Mouse (Mus musculus) testis, adult 2 months (tissue): Measurements from ENCODE around the gene Cyb5rl. TPM values are rescaled to one million over a fixed set of nuclear protein-coding genes. Genes with fewer than 3 reads are reported as not detected.

Source experiments
- H3K27ac ChIP-seq: fragments of 200-500 bp; 2 replicates; pipeline ENCODE4 v1.5.1; 2012; ENCODE audit warnings: low read depth, low read length; ENCODE audit not compliant: control insufficient read depth, insufficient read depth
- H3K27me3 ChIP-seq: fragments of 200-500 bp; 2 replicates; pipeline ENCODE4 v1.6.1; 2012; ENCODE audit warnings: mild to moderate bottlenecking, low read length, moderate library complexity; ENCODE audit not compliant: control insufficient read depth, insufficient read depth
- H3K36me3 ChIP-seq: fragments of 200-500 bp; 2 replicates; pipeline ENCODE4 v1.6.1; 2012; ENCODE audit warnings: mild to moderate bottlenecking, low read length; ENCODE audit not compliant: control insufficient read depth, insufficient read depth
- H3K4me1 ChIP-seq: fragments of 200-500 bp; 2 replicates; pipeline ENCODE4 v1.6.1; 2012; ENCODE audit warnings: low read length; ENCODE audit not compliant: control insufficient read depth, insufficient read depth
- H3K4me3 ChIP-seq: fragments of 200-500 bp; 2 replicates; pipeline ENCODE4 v1.5.1; 2012; ENCODE audit warnings: low read depth, mild to moderate bottlenecking, low read length, moderate library complexity, mixed read lengths; ENCODE audit not compliant: control insufficient read depth
- CTCF ChIP-seq: fragments of 200-500 bp; IDR thresholded peaks from 2 replicates; pipeline ENCODE4 v1.5.1; 2012; ENCODE audit warnings: low read depth, mild to moderate bottlenecking, inconsistent platforms, low read length, moderate library complexity; ENCODE audit not compliant: control insufficient read depth, insufficient read depth, insufficient replicate concordance
- POLR2A ChIP-seq: fragments of 200-500 bp; IDR thresholded peaks from 2 replicates; pipeline ENCODE4 v1.6.1; 2012; ENCODE audit warnings: low read depth, mild to moderate bottlenecking, inconsistent platforms, low read length, moderate library complexity; ENCODE audit not compliant: control insufficient read depth
- polyA plus RNA-seq: library from polyadenylated mRNA; depleted of rRNA; stranded (reverse); fragments of >200 nt; gene quantifications from 2 replicates; pipeline ENCODE4 v1.2.3, GENCODE M21; 2012

The Cyb5rl gene
- polyA plus RNA-seq, 1 experiment = 5.7 TPM

DNA sequence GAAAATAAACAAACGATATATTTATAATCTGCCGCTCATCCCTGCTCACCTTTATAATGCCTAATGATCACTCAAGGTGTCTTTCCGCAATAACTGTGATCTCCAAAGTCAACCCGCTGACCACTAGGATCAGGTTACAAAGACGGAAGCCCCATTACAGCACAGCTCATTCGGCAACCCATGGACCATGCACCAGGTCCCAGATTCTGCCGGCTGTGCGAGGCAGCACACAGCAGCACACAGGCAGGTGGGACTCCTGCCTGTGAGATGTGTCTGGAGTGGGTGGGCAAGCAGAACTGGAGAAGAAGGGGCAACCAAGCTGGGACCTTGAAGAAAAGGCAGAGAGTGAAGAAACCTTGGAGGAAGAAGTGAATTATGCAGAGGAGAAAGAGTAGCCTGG lies 47.5 kb downstream of the Cyb5rl start:
- H3K27me3 ChIP-seq = no peaks in the 10 kb centered on the region
- H3K4me1 ChIP-seq = no peaks in the 10 kb centered on the region
- no peak overlapping the region for H3K27ac ChIP-seq
- TF ChIP-seq POLR2A (no peak), CTCF (no peak)
- H3K36me3 ChIP-seq = no peaks in the 10 kb centered on the region
- no peak overlapping the region for H3K4me3 ChIP-seq

DNA sequence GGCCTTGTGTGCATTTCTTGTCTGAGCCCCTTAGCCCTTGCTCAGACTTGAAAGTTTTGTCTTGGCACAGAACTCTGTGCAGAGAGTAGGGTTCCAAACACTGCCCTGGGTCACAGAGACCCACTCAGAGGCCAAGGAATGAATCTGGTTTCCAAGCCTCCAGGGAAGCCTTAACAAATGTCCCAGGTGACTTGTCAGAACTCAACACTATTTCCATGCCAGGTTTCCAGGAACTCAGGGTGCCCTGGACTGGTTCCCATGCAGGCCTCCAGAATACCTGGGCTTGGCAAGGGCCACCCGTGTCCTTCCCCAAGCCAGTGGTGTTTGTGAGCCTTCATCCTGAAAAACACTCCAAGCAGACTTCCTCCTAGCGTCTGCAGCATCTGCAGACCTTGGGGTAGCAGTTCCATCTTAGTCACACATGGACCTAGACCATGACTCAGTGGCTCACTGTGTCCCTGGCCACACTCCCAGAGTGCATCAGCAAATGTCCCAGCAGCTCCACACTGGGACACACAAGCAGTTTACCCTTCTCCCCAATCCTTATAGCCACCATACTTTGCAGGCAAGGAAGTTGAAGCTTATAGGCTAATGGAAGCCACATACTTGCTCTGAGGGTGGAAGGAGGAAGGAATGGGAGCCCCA lies 51.1 kb downstream of the Cyb5rl start:
- Histone ChIP-seq H3K36me3 (no peaks in the 10 kb centered on the region), H3K27me3 (no peaks in the 10 kb centered on the region), H3K27ac (no peak overlapping the region), H3K4me1 (no peaks in the 10 kb centered on the region; the same call in 1 of the 2 replicates), H3K4me3 (no peak overlapping the region)
- TF ChIP-seq POLR2A (no peak), CTCF (no peak)

DNA sequence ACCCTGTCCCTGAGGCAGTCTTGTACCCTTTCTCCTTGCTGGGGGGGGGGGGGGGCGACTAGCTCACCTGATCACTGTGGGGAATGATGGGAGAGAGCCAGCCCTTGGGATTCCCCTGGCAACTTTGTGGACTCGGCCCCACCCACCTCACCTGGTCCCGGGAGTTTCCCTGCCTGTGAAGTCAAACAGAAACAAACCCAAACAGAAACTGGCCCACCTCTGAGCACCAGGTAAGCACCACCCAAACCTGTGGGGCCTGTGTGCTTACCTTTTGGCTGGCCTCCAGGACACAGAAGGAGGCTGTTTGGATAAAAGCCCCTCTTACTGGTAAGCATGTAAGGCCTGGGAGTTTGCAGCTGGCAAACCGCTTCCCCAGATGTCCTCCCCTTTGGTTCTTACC lies 52.3 kb downstream of the Cyb5rl start:
- no peak for TF ChIP-seq CTCF
- no peak for TF ChIP-seq POLR2A
- H3K4me1 ChIP-seq = no peaks in the 10 kb centered on the region; the same call in 1 of the 2 replicates
- H3K27me3 ChIP-seq = no peaks in the 10 kb centered on the region
- no peaks in the 10 kb centered on the region for H3K36me3 ChIP-seq
- no peak overlapping the region for H3K4me3 ChIP-seq
- H3K27ac ChIP-seq = no peak overlapping the region

DNA sequence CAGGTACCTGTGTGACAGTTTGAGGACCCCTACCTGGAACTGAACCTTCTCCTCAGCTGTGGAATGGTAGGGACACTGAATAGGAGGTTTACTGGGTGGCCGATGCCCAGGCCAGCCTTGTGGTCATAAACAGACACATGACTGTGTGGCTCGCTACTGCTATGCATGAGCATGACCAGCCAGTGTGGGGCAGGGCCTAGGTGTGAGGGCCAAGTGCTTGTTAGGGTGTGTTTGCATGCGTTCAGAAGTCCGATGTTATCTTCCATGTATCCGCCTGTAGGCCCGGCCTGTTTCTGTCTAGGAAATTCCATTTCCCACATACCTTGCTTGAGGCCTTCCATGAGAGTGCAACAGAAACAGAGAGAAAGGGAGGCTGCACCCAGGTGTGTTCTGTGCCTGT lies 53.9 kb downstream of the Cyb5rl start:
- no peak overlapping the region for H3K27ac ChIP-seq
- H3K36me3 ChIP-seq = no peaks in the 10 kb centered on the region
- no peaks in the 10 kb centered on the region for H3K27me3 ChIP-seq
- no peaks in the 10 kb centered on the region; the same call in 1 of the 2 replicates for H3K4me1 ChIP-seq
- TF ChIP-seq CTCF (no peak), POLR2A (no peak)
- H3K4me3 ChIP-seq = no peak overlapping the region

DNA sequence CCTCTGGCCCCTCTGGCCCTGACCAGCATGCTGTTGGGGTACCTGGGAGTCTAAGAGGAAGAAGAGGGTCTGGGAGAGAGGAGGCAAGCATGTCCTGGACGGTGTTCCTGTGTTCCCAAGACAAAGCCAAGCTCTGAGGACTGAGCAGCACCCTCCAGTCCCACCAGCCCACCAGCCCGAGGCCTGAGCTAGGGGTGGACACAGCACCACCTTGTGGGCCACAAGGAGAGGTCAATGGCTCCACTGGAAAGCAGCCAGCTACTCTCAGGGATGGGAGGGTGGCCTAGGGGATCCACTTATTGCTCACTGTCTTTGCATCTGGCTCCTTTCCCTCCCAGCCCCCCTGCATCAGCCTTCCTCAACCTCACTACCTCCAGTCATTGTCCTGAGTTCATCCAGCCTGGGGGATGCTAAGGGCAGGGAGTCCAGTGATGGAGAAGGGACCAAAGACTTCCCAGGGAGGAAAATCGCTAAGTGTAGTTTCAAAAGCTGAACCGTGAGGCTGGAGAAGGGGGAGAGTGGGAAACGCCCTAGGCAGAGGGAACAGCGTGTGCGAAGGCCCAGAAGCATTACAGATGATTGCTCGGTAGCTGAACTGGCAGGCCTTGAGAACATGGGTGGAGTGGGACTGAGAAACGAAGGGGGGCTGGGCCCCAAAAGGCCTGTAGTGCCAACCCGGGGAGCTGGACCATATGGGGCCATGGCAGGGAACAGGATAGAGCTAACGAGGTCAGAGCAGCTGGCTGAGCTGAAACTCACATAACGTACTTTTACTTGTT lies 54.6 kb downstream of the Cyb5rl start:
- no peaks in the 10 kb centered on the region; the same call in 1 of the 2 replicates for H3K4me1 ChIP-seq
- no peak overlapping the region for H3K27ac ChIP-seq

DNA sequence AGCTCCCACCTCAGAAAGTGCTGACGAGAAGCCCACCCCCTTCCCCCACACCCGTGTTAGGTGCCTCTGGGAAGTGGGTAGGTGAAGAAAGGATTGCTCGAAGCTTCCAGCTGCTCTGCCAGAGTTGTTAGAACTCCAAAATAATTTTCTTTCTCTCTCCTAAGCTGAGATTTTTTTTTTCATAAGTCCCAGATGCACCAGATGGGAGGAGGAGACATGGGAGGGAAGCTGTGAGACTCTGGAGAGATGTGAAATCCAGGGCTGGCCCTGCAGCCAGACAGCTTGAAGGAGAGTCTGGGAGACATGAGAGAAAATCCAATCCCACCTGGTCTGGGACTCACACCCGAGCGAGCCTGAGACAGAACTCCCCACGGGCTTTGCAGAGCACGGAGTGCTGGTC lies 57.6 kb downstream of the Cyb5rl start:
- H3K36me3 ChIP-seq = no peaks in the 10 kb centered on the region
- H3K27ac ChIP-seq = no peak overlapping the region
- no peak for TF ChIP-seq CTCF
- TF ChIP-seq POLR2A = no peak
- H3K4me3 ChIP-seq = no peak overlapping the region
- H3K27me3 ChIP-seq = no peaks in the 10 kb centered on the region
- H3K4me1 ChIP-seq = peaks cover 2% of the 10 kb centered on the region; the same call in 1 of the 2 replicates

More for the DNA sequence above, 54.6 kb downstream of the Cyb5rl start:
- H3K36me3 ChIP-seq = no peaks in the 10 kb centered on the region
- no peak for TF ChIP-seq POLR2A
- no peak; the same call in 1 of the 2 replicates for TF ChIP-seq CTCF
- no peaks in the 10 kb centered on the region for H3K27me3 ChIP-seq
- no peak overlapping the region for H3K4me3 ChIP-seq

DNA sequence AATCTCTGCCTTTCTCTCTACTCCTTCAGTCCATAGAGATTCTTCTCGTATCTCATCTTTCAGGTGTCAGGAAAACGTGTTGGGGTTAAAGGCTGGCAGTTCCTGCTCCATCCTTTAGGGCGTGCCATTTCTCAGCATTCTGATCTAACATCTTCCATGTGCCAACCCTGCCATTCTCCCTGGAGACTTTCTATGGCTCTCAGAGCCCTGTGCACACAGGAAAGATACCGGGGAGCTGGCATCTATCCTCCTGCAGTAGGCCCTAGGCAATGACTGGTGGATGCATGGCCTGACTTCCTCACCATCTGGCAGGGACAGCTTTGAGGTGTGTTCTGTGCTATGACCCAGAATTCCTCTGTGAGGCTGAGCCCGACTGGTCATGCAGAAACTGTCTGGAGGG lies 58.3 kb downstream of the Cyb5rl start:
- Histone ChIP-seq H3K27ac (no peak overlapping the region), H3K4me1 (peaks cover 2% of the 10 kb centered on the region; the same call in 1 of the 2 replicates)

More for the DNA sequence above, 58.3 kb downstream of the Cyb5rl start:
- Histone ChIP-seq H3K36me3 (no peaks in the 10 kb centered on the region), H3K4me3 (no peak overlapping the region), H3K27me3 (no peaks in the 10 kb centered on the region)
- TF ChIP-seq CTCF = no peak
- no peak for TF ChIP-seq POLR2A
